Mouse (Mus musculus) CD4-positive, CD25-positive, alpha-beta regulatory T cell, adult 2 months (primary cell): Measurements from ENCODE around the gene Gm609.

Experiments used
- DNase-seq: peaks from one replicate; pipeline ENCODE4 v3.0.0-alpha.2; 2012; ENCODE audit warnings: low read depth, low spot score

Gene Gm609

DNA sequence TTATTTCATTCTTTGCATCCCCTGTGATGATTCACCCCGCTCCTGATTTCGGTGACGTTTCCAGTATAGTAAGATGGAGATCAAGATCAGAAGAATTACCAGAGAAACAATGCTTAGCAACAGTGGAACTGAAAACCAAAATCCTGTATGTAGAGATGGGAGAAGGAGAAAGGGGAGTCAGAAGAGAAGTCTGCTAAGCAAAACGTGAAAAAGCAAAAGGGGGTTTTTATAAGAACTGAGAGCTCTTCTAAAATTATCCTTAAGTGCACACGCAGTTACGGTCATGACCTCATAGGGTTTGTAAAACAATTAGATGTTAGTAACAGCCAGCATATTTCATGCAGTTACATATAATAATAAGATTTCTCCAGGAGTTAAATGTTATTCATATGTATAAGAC is 100.5 kb downstream of the Gm609 start:
- DNase-seq: no peak

DNA sequence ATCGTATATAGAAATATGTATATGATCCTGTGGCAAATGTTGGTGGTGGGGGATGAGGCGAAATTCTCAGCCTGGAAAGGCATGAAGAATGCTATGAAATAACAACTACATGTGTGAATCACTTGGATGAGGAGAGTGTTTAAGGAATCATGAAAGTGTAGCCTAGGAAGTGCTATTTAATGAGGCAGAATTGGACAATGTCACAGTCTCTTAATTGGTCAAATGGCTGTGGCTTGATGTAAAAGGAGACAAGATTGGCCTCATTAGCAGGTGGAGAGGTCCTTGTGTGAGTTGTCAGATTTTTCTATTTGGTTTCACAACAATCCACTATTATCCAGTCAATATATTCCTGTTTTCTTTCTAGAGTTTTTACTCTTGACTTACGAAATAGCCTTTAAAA is 101.1 kb downstream of the Gm609 start:
- DNase-seq: no peak

DNA sequence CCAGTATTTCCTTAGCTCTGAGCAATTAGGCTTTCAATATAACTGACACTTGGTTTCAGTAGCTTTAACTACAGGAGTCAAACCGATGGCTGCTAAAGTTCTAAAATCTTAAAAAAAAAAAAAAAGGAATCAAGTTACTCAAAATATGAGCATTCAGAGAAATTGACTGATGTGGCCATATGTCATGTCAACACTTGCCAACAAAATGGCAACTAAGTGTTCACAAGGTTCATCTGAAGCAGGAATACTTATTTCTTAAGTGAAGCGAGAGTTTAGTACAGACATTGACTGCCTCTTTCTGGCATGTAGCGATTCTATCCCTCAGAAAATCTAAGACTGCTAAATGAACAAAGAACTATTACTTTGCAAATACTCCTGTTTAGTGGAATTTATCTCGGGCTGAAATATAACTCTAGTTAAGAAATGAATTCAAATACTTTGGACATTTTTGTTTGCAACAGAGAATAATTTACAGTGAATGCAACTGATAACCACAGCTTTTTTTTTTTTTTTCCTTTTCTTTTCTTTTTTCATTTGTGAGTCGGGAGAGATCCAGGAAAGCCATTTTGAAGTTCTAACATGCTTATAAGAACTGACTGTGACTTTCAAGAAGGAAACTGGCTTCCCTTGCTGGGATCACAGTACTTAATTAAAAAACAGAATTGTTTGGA is 102.3 kb downstream of the Gm609 start:
- DNase-seq: no peak

DNA sequence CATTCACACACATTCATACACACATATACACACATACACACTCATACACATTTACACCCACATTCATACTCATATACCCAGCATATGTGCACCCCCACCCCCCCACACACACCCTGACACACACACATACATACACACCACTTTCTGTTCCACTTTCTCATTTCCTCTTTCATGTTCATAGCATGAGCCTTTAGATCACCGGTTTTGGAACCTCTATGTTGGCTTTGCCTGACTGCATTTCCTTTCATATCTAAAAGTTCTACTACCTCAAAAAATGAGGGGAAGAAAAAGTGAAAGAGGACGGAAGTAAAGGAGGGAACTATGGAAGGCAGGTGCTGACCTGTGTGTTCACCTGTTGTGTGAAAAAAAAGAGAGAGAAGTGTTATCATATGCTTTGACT is 102.9 kb downstream of the Gm609 start:
- peak; percentile 76 for DNase-seq

DNA sequence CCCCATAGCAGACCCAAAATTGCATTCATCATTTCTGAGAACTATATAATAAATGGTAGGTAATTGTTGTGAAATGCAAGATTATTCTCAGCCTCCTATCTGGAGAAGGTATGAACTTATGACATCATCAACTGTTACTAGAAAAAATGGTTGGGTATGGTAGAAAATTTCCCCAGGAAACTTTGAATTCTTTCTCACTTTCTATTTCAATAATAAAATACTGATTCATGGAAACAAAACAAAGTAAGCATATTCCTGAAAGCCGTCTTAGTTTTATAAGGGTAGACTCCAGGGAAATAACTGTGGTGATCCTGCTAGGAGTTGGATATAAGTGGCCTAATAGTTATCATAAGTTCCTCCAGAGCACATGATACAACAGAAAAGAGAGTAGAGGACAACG is 103.7 kb downstream of the Gm609 start:
- no peak for DNase-seq

DNA sequence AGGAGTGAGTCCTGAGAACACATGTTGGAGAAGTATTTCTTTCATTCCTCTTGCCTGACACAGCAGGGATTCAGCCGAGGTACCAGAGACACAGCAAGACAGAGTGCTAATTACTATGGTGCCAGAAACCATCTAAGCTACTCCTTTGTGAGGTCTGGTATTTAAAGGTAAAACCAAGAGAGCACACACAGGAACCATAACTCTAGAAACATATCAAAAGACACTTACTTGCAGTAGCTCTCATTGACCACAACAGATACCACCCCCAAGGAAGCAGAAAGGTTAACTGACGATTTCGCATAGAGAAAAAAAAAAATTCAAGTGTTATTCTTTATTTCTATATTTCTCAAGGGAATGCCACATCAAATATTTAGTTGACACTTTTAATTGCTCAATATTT is 111.0 kb downstream of the Gm609 start:
- peak; percentile 54 for DNase-seq

DNA sequence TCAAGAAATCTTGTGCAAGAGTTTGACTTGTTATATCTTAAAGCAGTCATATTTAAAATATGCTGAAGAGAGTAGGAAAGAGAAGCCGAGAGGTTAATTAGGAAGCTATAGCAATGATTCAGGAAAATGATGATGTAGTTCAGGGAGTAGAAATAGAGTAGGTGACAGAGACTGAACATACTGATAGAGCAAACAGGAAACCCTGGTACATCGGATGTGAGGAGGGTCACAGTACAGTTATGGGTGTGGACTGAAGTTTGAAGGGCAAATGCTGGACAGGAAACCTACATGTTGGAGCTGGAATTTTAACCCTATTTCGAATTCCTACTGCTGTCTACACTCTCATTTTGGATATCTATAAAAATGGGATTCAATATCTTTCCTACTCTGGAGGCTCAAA is 113.8 kb downstream of the Gm609 start:
- DNase-seq: peak; percentile 24

DNA sequence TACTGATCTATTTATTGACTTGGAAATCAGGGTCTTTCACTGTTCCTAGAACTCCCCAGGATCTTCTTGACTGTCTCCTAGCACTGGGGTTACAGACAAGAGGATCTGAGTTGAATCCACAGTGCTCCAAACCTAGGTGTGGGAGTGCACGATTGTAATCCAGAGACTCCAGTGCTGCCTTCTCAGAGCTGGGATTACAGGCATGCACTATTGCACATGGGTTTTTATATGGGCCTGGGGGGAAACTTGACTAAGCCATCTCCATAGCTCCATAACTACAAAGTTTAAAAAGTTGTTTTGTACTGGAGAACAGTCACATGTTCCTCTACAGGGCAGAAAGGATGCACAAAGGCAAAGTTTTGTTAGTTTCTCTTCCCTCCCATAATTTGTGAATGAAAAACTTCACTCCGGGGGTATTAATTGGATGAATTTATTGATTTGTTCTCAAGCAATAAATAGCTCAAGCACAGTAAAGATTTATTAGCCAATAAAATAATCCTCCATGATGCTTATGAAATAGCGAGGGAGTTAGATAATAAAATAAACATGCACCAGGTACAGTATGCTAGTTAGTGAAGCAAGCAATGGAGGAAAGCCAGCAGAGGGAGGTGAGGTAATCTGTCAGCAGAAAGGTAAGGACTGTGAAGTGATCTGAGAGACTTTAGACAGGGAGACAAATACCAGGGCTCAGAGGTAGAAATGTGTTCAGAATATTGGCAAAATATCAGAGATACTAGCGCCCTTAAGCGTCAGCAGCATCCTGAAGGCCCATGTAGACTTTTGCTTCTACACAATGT is 114.4 kb downstream of the Gm609 start:
- no peak for DNase-seq

DNA sequence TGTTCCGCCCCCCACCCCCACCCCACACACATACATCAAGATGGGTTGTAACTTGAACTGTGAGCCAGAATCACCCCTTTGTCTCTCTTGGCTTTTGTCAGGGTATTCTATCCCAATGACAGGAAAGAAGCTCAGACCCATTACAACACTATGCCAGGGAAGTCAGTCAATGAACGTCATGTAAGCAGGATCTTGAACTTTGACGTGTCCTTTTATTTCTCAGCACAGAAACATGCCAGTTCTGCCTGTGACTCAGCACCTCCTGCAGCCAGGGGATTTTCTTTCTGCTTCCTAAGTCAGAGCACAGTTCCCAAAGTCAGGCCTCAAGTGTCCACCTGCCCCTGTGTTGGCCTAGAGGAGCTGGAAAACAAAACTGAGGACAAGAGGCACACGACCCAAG is 115.4 kb downstream of the Gm609 start:
- DNase-seq: no peak

DNA sequence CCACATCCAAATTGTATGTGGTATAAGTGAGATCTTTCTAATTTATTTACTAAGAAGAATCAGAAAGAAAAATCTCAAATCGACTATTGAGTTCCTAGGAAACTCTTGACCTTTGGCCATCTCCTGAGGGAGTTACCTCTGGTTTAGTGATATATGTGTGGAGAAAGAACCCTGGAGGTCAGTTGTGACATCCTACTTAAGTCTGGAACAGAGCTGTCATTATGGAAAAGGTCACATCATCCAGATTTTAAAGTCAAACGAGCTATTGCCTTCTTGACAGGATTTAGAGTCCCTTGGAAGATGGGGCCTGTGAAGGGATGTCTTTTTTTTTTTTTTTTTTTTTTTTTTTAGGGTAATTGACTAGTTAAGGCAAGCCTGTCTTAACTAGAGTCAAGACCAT is 116.0 kb downstream of the Gm609 start:
- no peak for DNase-seq

DNA sequence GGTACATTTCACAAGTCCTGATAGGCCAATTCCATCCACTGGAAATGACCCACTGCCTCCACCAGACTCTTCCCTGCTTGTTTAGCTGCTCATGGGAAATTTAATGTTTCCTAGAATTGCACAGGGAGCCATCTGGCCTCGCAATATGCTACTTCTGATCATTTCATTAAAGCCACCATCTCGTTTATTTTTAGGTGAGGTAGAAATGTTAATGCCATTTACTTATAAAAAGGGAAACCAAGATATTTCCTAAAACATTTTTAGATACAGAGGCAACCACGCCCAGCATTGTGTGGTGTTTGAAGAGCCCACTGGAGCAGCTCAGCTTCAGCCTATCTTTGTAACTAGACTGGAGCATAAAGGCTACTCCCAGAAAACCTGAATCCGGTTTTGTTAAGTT is 116.5 kb downstream of the Gm609 start:
- DNase-seq: no peak

DNA sequence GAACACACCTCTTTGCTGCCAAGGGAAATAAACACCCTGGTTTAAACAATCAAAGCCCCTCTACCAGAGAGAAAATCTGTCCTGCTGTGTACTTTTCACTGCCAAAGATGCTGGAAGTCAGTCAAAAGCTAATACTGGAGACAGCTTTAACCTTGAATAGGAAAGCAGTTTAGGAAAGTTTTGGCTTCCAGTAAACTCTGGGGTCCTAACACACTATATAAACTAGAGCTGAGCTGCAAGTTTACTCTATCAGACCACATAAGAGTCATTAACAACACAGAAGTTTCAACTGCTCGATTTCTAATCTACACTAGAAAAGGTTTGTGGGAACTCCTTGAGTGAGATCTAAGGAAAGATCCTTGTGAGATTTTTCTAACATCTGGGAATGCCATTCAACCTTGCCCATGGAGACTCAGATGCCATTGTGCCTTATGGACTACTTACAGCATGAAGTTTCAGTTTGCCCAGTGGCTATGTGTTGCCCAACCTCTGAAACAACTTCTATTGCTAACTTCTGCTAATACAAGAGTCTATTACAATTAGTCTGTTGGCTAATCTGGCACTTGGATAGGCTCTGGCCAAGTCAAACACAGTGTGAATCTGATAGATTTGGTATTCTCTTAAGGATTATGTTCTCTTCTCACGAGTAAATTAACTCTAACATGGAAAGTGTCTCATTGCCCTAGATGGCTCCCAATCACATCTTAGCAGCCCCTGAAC is 117.1 kb downstream of the Gm609 start:
- no peak for DNase-seq

DNA sequence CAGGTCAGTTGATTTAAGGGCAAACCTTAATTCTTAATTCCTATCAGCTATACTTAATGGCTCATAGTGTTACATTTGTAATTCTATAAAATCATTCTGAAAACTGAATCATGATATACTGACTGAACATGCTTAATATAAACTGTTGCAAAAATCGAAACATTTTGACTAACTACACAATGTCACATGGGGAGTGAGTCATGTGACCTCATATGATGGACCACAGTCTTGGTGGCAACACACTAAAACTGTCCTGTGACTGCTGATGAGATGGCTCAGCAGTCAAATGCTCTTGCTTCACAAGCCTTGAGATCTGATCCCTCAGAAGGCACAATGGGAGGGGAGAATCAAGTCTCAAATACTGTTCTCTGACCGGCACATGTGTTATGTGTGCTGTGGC is 118.7 kb downstream of the Gm609 start:
- DNase-seq: no peak

DNA sequence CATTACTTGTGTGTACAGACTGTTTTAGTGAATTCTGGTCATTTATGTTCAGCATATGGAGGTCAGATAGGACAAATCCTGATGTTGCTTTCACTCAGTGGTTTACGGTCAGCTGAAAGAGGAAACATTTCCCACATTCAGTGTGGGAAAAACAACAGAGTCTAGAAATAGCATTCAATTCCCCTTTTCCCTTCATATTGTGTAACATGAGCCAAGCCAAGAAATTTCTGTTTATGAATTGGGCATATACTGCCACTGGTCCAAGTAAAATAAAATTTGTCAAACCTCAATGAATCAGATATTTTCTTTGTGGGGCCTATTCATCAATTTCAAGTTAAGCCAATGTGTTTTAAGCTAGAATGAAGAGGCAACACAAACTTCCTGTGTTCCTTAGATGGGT is 121.7 kb downstream of the Gm609 start:
- no peak for DNase-seq

DNA sequence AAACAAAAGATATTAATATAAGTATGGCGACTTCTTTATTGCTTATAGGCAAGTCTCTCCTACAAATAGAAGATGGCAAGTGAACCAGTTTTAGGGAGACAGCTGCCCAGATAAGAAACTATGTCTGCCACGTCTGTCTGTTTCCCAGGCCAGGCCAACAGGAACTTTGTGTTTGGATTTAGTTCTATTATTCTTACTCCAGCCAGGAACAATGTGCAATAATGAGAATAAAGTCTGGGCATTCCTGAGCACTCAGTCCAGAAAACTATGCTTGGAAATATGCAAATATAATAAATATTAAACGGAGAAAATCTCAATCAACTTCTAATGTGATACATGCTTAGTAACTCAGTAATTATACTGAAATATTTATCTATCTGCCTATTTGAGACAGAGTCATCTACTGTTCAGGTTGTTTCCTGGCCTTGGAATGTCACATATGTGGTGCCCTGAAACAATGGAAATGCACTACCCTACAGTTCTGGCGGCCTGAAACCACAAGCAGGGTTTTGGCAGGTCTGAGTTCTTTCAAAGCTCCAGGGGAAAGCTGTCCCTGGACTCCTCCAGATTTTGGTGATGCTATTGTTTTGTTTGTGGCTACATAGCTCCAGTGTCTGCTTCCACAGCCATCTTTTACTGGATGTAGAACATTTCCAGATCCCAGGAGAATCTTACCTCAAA is 123.3 kb downstream of the Gm609 start:
- DNase-seq: no peak

DNA sequence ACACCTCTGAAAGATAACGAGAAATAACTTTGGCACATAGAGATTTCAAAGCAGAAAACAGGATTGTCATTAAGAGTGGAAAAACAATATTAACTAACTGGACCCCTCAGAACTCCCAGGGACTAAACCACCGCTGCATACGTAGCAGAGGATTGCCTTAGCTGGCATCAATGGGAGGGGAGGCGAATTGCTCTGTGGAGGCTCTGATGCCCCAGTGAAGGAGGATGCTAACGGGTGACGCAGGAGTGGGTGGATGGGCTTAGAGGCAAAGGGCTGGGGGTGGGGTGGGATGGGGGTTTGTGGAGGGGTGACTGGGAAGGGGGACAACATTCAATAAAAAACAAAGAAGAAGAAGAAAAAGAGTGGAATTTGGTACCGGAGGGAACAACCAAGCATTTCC is 126.7 kb downstream of the Gm609 start:
- no peak for DNase-seq

DNA sequence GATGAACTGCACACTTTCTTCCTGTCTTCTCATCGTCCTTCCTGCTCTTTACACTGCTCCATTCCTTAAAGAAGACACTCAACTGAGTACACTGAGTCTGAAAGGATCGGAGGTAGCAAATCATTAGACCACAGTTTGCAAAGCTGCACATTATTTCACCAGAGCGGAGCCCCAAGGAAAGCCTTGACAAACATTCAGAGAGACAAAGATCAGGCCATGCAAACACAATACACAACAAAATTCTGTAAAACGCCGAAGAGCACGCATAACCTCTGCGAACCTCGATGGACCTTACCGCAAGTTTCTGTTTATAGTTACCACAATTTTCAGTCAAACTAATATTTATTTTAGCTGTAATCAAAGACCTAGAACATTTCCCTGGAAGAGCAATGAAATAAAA is 127.4 kb downstream of the Gm609 start:
- DNase-seq: no peak

DNA sequence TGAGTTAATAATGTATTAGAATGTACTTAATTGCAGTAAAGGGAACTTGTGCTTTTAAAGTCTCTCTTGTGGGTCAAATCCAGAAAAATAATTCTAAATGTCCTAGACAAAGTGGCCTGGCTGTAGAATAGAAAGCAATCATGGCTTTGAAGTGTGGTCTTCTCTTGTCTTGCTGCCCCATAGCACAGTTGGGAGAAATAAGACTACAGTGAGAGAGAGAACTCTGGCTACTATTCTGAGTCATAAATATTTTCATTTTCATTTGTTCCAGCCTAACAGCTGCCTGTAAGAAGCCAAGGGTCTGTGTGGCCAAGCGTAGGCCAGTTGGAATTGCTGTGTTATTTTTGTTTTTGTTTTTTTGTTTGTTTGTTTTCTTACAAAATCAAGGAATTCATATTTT is 128.1 kb downstream of the Gm609 start:
- no peak for DNase-seq

DNA sequence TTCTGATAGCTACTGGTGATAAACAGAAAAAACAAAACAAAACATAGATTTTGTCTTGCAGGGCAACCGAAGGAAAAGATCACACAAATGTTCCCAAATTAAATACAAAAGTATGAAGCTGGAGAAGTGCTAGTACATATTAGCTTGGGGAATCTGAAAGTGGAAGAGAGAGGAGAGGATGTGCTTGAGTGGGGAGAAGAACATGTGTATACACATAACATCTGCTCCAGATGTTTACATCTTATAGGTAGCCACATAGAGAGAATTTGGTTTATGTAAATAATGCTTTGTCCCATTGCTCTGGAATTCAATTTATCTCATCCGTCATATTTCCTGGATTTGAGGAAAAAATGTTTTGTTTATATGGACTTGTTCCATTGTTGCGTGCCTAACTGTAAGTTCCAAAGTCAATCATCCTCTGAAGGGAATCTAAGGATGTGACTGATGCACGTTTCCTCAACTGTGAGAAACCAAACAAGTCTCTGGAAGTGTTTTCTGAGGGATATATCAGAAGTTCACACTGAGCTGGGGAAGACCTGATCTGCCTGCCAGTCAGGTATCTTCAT is 129.2 kb downstream of the Gm609 start:
- DNase-seq: no peak
